Mouse (Mus musculus) bone marrow, adult 2 months (tissue): ENCODE measurements around the gene Rsph14.
A peak's percentile ranks its signal among the peaks of the same experiment; 100 is the strongest.

ENCODE experiments used
- CTCF ChIP-seq: fragments of 200-500 bp; IDR thresholded peaks from 2 replicates; pipeline ENCODE4 v1.5.1; 2011; ENCODE audit warnings: low read length, control low read depth; ENCODE audit not compliant: control insufficient read depth, insufficient read depth
- POLR2A ChIP-seq: fragments of 200-500 bp; IDR thresholded peaks from 2 replicates; pipeline ENCODE4 v1.6.1; 2011; ENCODE audit warnings: low read depth, mild to moderate bottlenecking, control low read depth, low read length, borderline replicate concordance; ENCODE audit not compliant: control insufficient read depth

DNA sequence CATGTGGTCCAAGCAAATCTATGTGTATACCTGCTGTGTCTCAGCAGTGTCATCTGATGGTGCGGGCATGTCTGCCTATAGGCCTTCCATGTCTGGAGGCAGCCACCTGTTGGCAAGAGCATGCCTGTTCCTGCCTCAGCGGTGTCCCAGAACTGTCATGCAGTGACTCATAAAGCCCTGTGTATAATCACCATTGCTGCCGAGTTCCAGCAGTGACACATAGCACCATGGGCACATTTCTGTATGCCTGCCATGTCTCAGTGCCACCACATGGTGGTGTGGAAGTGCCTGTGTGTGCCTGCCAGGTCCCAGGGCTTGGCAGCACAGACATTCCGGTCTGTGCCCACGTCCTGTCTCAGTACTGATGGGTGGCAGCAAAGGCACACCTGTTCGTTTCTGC is 109.6 kb downstream of the Rsph14 start:
- TF ChIP-seq CTCF = peak; percentile 48; the same call in 1 of the 2 replicates
- TF ChIP-seq POLR2A = no peak
